Mouse (Mus musculus): Measurements from ENCODE around the gene Ighmbp2. TPM values are rescaled to one million over a fixed set of nuclear protein-coding genes. Genes with fewer than 3 reads are reported as not detected.

Ighmbp2 gene
- polyA plus RNA-seq, 1 experiment from 2014 or later, result 9.2 TPM

DNA sequence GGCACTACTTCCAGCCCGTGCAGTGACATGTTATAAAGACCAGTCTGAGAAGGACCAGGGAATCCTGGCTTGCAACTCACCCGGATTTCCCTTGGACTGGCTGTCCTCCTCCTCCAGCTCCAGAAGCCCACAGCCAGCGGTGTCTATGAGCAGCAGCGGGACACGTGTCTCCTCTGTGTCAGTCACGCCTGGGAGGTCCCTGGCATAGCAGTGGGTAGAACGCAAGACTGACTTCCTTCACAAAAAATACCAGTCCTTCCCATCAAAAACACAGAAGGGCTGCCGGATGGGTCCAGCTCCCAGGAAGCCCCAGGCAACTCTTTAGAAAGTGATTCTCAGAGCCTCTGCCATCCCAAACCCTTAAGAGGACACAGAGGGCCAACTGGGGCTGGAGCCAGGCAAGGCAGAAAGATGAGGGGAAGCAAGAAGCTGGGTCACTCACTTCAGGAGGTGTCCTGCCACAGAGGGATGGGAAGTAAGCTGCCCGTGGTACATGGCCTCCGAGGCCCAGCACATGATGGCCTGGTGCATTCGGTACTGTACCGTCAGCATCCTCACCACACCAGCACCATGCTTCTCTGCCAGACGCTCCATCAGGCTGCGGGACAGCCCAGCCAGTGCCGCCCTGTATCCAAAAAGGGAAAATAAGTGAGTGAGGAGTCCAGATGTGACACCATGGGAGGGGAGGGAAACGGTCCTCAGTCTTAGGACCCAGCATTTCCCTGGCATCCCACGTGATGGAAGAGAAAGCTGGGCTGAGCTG, 14.4 kb downstream of the Ighmbp2 start:
- Histone ChIP-seq H3K27me3 (ENCODE audit: control insufficient read depth, insufficient read depth, low read length) (no peaks in the 10 kb centered on the region), H3K4me1 (replicated peaks; ENCODE audit: control insufficient read depth, insufficient read depth, low read length) (no peaks in the 10 kb centered on the region), H3K36me3 (replicated peaks; ENCODE audit: control insufficient read depth, insufficient read depth) (peaks cover 97% of the 10 kb centered on the region), H3K27ac (no peak overlapping the region), H3K9ac (no peak overlapping the region), H3K4me2 (replicated peaks) (no peak overlapping the region), H3K4me3 (replicated peaks; ENCODE audit: low read length) (no peak overlapping the region), H3K9me3 (ENCODE audit: control insufficient read depth, low read length) (no peaks in the 10 kb centered on the region)
- 96% methylated on average over 17 of the region's 17 CpGs for WGBS
- DNase-seq (ENCODE audit: low spot score), result no peak
- no peak for ATAC-seq (ENCODE audit: low FRiP score)

DNA sequence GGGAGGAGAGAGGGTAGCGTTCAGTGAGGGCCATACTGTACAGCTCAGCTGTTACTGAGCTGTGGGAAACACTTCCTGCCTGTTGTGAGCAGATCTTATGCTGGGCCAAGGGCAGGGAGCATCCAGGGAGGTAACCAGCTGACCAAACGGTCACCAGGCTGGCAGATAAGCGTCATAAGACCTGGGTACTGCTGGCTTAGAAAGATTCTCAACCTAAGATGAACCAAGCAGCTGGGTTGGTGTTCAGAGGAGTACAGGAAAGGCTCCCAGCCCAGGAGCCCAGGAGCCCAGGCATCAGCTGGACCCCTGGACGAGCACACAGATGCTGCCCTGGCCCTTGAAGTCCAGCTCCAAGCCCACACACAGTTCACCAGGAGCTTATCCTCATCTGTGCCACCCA, 15.5 kb downstream of the Ighmbp2 start:
- no peak overlapping the region for H3K4me3 ChIP-seq (replicated peaks; ENCODE audit: low read length)
- H3K9ac ChIP-seq, result no peak overlapping the region
- H3K27ac ChIP-seq, result no peak overlapping the region
- DNase-seq (ENCODE audit: low spot score) (no peak), ATAC-seq (ENCODE audit: low FRiP score) (no peak)
- no peak overlapping the region for H3K4me2 ChIP-seq (replicated peaks)
- H3K27me3 ChIP-seq (ENCODE audit: control insufficient read depth, insufficient read depth, low read length), result no peaks in the 10 kb centered on the region
- H3K4me1 ChIP-seq (replicated peaks; ENCODE audit: control insufficient read depth, insufficient read depth, low read length), result no peaks in the 10 kb centered on the region
- peaks cover 96% of the 10 kb centered on the region for H3K36me3 ChIP-seq (replicated peaks; ENCODE audit: control insufficient read depth, insufficient read depth)
- H3K9me3 ChIP-seq (ENCODE audit: control insufficient read depth, low read length), result no peaks in the 10 kb centered on the region
- 97% methylated on average over 4 of the region's 4 CpGs for WGBS

DNA sequence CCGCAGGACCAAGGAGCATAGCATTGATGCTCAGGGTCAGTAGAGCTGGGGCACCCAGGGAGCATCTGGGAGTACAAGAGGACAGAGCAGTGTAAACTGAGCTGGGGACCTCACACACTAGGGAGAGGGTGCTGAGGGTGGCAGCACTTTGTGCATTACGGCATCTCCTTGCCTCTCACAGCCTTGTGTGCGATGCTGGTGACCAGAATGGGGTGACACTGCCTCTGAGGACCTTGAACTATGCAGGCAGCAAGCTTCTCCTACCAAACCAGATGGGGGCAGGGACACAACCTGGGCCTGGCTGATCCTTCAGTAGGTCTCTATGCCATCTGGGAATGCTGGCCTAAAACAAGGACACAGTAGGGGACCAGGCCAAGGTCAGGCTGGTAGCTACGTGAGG, 16.1 kb downstream of the Ighmbp2 start:
- Histone ChIP-seq H3K4me2 (replicated peaks) (no peak overlapping the region), H3K9me3 (ENCODE audit: control insufficient read depth, low read length) (no peaks in the 10 kb centered on the region), H3K4me3 (replicated peaks; ENCODE audit: low read length) (no peak overlapping the region), H3K36me3 (replicated peaks; ENCODE audit: control insufficient read depth, insufficient read depth) (peaks cover 96% of the 10 kb centered on the region), H3K27ac (no peak overlapping the region), H3K9ac (no peak overlapping the region), H3K4me1 (replicated peaks; ENCODE audit: control insufficient read depth, insufficient read depth, low read length) (no peaks in the 10 kb centered on the region), H3K27me3 (ENCODE audit: control insufficient read depth, insufficient read depth, low read length) (no peaks in the 10 kb centered on the region)
- DNase-seq (ENCODE audit: low spot score) (no peak), ATAC-seq (ENCODE audit: low FRiP score) (no peak)
- 98% methylated on average over 4 of the region's 4 CpGs for WGBS

- ATAC-seq (ENCODE audit: low FRiP score), result no peak
- Histone ChIP-seq H3K36me3 (replicated peaks; ENCODE audit: control insufficient read depth, insufficient read depth) (peaks cover 97% of the 10 kb centered on the region), H3K4me2 (replicated peaks) (no peak overlapping the region), H3K27ac (no peak overlapping the region), H3K27me3 (ENCODE audit: control insufficient read depth, insufficient read depth, low read length) (no peaks in the 10 kb centered on the region), H3K9ac (no peak overlapping the region), H3K4me3 (replicated peaks; ENCODE audit: low read length) (no peak overlapping the region), H3K9me3 (ENCODE audit: control insufficient read depth, low read length) (no peaks in the 10 kb centered on the region), H3K4me1 (replicated peaks; ENCODE audit: control insufficient read depth, insufficient read depth, low read length) (no peaks in the 10 kb centered on the region)
- DNase-seq (ENCODE audit: low spot score), result no peak
- WGBS, result 84% methylated on average over 5 of the region's 5 CpGs
Observed at GRCm38 (mm10) chr19:3266136-3266535, 16.7 kb downstream of the Ighmbp2 start.

- WGBS, result 97% methylated on average over 9 of the region's 9 CpGs
- ATAC-seq (ENCODE audit: low FRiP score) (no peak), DNase-seq (ENCODE audit: low spot score) (no peak)
- Histone ChIP-seq H3K4me3 (replicated peaks; ENCODE audit: low read length) (no peak overlapping the region), H3K36me3 (replicated peaks; ENCODE audit: control insufficient read depth, insufficient read depth) (peaks cover 97% of the 10 kb centered on the region), H3K4me2 (replicated peaks) (no peak overlapping the region), H3K27ac (no peak overlapping the region), H3K4me1 (replicated peaks; ENCODE audit: control insufficient read depth, insufficient read depth, low read length) (no peaks in the 10 kb centered on the region), H3K27me3 (ENCODE audit: control insufficient read depth, insufficient read depth, low read length) (no peaks in the 10 kb centered on the region), H3K9ac (no peak overlapping the region), H3K9me3 (ENCODE audit: control insufficient read depth, low read length) (no peaks in the 10 kb centered on the region)
Observed at GRCm38 (mm10) chr19:3265180-3265579, 17.6 kb downstream of the Ighmbp2 start.

DNA sequence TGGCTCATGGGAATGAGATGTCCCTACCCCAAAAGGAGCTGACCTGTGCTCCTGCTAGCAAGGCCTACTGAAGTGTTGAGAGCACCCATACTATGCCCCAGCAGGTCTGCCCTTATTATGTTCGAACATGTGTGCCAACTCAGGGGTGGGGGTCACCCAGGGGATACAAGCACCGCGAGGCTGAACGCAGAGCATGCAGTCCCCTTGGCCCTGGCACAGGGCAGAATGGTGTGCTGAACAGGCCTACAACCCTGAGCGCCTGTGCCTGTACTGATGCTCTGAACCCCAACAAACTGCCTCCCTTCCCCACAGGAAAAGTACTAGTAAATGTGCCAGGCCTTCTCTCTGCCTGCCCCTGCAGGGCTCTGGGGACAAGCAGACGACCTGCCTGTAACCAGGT, 18.5 kb downstream of the Ighmbp2 start:
- Histone ChIP-seq H3K9ac (no peak overlapping the region), H3K4me1 (replicated peaks; ENCODE audit: control insufficient read depth, insufficient read depth, low read length) (no peaks in the 10 kb centered on the region), H3K36me3 (replicated peaks; ENCODE audit: control insufficient read depth, insufficient read depth) (peaks cover 98% of the 10 kb centered on the region), H3K27me3 (ENCODE audit: control insufficient read depth, insufficient read depth, low read length) (no peaks in the 10 kb centered on the region), H3K4me2 (replicated peaks) (no peak overlapping the region), H3K27ac (no peak overlapping the region), H3K4me3 (replicated peaks; ENCODE audit: low read length) (no peak overlapping the region), H3K9me3 (ENCODE audit: control insufficient read depth, low read length) (no peaks in the 10 kb centered on the region)
- no peak for ATAC-seq (ENCODE audit: low FRiP score)
- WGBS, result 95% methylated on average over 6 of the region's 6 CpGs
- DNase-seq (ENCODE audit: low spot score), result no peak

DNA sequence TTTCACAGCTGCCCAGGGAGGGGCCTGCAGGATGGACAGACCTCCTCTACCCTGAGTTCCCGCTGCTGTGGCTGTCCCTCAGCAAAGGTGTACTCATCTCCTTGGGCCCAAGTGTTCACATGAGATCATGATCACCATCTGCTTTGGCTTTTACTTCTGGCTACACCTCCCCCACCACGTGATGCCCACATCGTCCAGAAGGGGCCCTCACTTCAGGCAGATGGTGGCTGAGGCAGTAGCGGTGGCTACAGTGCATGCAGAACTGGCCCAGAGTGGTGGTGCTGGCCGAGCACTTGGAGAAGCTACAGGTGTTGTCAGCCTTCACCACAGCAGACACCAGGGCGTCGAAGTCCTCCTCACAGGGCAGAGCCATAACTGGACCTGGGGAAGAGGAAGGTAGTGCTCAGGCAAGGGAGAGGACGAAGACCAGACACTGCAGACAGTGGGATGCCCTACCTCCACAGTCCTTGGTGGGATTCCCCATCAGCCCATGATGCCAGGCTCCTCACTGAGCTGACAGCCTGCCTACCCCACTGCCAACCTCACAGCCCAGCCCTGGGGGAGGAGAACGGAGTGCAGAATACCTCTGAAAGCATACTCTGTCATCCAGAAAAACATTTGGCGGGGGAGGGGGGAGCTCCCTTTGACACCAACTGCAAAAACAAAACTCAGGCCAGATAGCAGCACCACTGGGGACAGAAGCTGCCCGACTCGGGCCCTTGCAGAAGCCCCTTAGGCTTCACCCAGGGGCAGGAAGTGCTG, 20.9 kb downstream of the Ighmbp2 start:
- Histone ChIP-seq H3K36me3 (replicated peaks; ENCODE audit: control insufficient read depth, insufficient read depth) (peaks cover 74% of the 10 kb centered on the region), H3K4me1 (replicated peaks; ENCODE audit: control insufficient read depth, insufficient read depth, low read length) (no peaks in the 10 kb centered on the region), H3K9ac (no peak overlapping the region), H3K9me3 (ENCODE audit: control insufficient read depth, low read length) (no peaks in the 10 kb centered on the region), H3K4me2 (replicated peaks) (no peak overlapping the region), H3K4me3 (replicated peaks; ENCODE audit: low read length) (no peak overlapping the region), H3K27me3 (ENCODE audit: control insufficient read depth, insufficient read depth, low read length) (no peaks in the 10 kb centered on the region), H3K27ac (no peak overlapping the region)
- DNase-seq (ENCODE audit: low spot score) (no peak), ATAC-seq (ENCODE audit: low FRiP score) (no peak)
- 84% methylated on average over 12 of the region's 12 CpGs for WGBS

GRCm38 (mm10) chr19:3261336-3261735, 21.5 kb downstream of the Ighmbp2 start:
- no peak for ATAC-seq (ENCODE audit: low FRiP score)
- H3K27ac ChIP-seq, result no peak overlapping the region
- WGBS, result 95% methylated on average over 7 of the region's 7 CpGs

DNA sequence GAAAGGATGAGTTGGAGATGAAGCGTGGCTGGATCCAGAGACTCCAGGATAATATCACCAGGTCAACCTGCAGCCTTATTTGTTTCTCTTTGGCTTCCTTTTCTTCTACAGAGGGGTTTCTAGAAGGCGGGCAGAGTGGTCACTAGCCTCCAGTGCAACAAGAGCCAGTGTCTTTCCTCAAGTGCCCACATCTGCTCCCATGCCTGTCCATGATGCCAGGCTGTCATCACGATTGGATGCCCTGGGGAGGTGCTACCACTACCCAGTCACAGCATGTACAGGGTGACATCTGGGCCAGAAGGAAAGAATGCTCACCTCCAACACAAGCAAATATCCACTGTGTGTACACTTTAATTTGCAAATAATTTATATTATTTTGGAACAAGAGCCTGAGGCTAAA, 22.2 kb downstream of the Ighmbp2 start:
- H3K9me3 ChIP-seq (ENCODE audit: control insufficient read depth, low read length), result no peaks in the 10 kb centered on the region
- DNase-seq (ENCODE audit: low spot score) (no peak), ATAC-seq (ENCODE audit: low FRiP score) (no peak)
- 92% methylated on average over 3 of the region's 3 CpGs for WGBS
- no peaks in the 10 kb centered on the region for H3K4me1 ChIP-seq (replicated peaks; ENCODE audit: control insufficient read depth, insufficient read depth, low read length)
- H3K27me3 ChIP-seq (ENCODE audit: control insufficient read depth, insufficient read depth, low read length), result no peaks in the 10 kb centered on the region
- no peak overlapping the region for H3K4me3 ChIP-seq (replicated peaks; ENCODE audit: low read length)
- H3K9ac ChIP-seq, result no peak overlapping the region
- peaks cover 60% of the 10 kb centered on the region for H3K36me3 ChIP-seq (replicated peaks; ENCODE audit: control insufficient read depth, insufficient read depth)
- no peak overlapping the region for H3K4me2 ChIP-seq (replicated peaks)
- no peak overlapping the region for H3K27ac ChIP-seq

More at GRCm38 (mm10) chr19:3261336-3261735, 21.5 kb downstream of the Ighmbp2 start:
- no peak overlapping the region for H3K9ac ChIP-seq
- no peaks in the 10 kb centered on the region for H3K27me3 ChIP-seq (ENCODE audit: control insufficient read depth, insufficient read depth, low read length)
- H3K9me3 ChIP-seq (ENCODE audit: control insufficient read depth, low read length), result no peaks in the 10 kb centered on the region
- H3K4me1 ChIP-seq (replicated peaks; ENCODE audit: control insufficient read depth, insufficient read depth, low read length), result no peaks in the 10 kb centered on the region
- no peak overlapping the region for H3K4me3 ChIP-seq (replicated peaks; ENCODE audit: low read length)
- peaks cover 67% of the 10 kb centered on the region for H3K36me3 ChIP-seq (replicated peaks; ENCODE audit: control insufficient read depth, insufficient read depth)
- no peak overlapping the region for H3K4me2 ChIP-seq (replicated peaks)
- DNase-seq (ENCODE audit: low spot score), result no peak
